Mouse (Mus musculus) intestine, embryonic 16.5 days (tissue): ENCODE measurements around the gene Lgals8. TPM values are rescaled to one million over a fixed set of nuclear protein-coding genes. Genes with fewer than 3 reads are reported as not detected.
"Not testable (repeated sequence)": the region's sequence is repeated elsewhere in the genome, so short reads cannot be mapped to it uniquely, and the experiment has no call there.

Experiments used
- ATAC-seq: fragments of 200-750 bp; cut with Nextera tagmentation; 2 replicates; pipeline ENCODE4 v1.8.0; 2017; ENCODE audit warnings: moderate TSS enrichment, moderate library complexity
- H3K27ac ChIP-seq: fragments of 300-500 bp; sonication (generic); 2 replicates; pipeline ENCODE4 v1.5.1; 2014; ENCODE audit warnings: mild to moderate bottlenecking, low read length
- H3K27me3 ChIP-seq: fragments of 300-500 bp; sonication (generic); replicated peaks from 2 replicates; pipeline ENCODE4 v1.6.1; 2014; ENCODE audit warnings: low read length, control low read depth, mixed read lengths; ENCODE audit not compliant: control insufficient read depth, insufficient read depth
- H3K36me3 ChIP-seq: fragments of 300-500 bp; sonication (generic); 2 replicates; pipeline ENCODE4 v1.6.1; 2014; ENCODE audit warnings: low read length, control low read depth; ENCODE audit not compliant: control insufficient read depth, insufficient read depth
- H3K4me1 ChIP-seq: fragments of 300-500 bp; sonication (generic); 2 replicates; pipeline ENCODE4 v1.6.1; 2014; ENCODE audit warnings: low read length, control low read depth, mixed read lengths; ENCODE audit not compliant: control insufficient read depth, insufficient read depth
- H3K4me2 ChIP-seq: fragments of 300-500 bp; sonication (generic); 2 replicates; pipeline ENCODE4 v1.6.1; 2014; ENCODE audit warnings: low read depth, low read length, control low read depth
- H3K4me3 ChIP-seq: fragments of 300-500 bp; sonication (generic); 2 replicates; pipeline ENCODE4 v1.5.1; 2014; ENCODE audit warnings: mild to moderate bottlenecking, low read length
- H3K9ac ChIP-seq: fragments of 300-500 bp; sonication (generic); 2 replicates; pipeline ENCODE4 v1.6.1; 2014; ENCODE audit warnings: low read depth, low read length
- H3K9me3 ChIP-seq: fragments of 300-500 bp; sonication (generic); 2 replicates; pipeline ENCODE4 v1.6.1; 2016; ENCODE audit warnings: low read length, control low read depth; ENCODE audit not compliant: control insufficient read depth
- WGBS: fragments of 180-500 bp; shearing (Covaris S2); extraction: QIAGEN DNeasy Blood & Tissue Kit; methylation state at CpG from one replicate; pipeline ENCODE4 v1.1.7; 2014; 5-methylcytosine and 5-hydroxymethylcytosine counted together
- polyA plus RNA-seq: library from polyadenylated mRNA; unstranded; fragments of >200 nt; fragmentation: Nextera tagmentation; extraction: Ambion mirVana; gene quantifications from 2 replicates; pipeline ENCODE4 v1.2.1, GENCODE M21; 2015

Gene Lgals8
- polyA plus RNA-seq, 1 experiment from 2014 or later: 39.3 TPM

- ATAC-seq, H3K9ac ChIP-seq, H3K4me1 ChIP-seq, H3K27me3 ChIP-seq, H3K27ac ChIP-seq, H3K36me3 ChIP-seq, H3K4me3 ChIP-seq, H3K4me2 ChIP-seq, H3K9me3 ChIP-seq: not testable (repeated sequence)
- WGBS: 81% methylated on average over 6 of the region's 6 CpGs
Observed at GRCm38 (mm10) chr13:12464159-12464558, 585 bp downstream of the Lgals8 start.

DNA sequence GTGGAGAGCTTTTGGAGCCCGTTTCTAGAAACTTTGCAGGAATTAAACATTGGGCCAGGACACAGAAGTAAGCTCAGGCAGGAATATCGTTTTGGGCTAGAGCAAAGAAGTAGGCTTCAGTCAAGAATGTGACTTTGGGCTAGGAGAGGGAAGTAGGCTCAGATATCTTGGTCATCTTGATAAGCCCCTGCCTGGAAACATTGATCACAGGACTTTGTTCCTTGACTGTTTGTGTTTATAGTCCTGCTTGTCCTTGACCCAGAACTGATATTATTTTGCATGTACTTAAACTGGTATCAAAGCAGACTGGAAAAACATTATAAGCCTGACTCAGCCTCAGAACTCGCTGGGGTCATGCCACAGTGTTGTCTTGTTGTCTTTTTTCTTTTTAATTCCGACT, 2.1 kb downstream of the Lgals8 start:
- Histone ChIP-seq H3K9ac (no peak overlapping the region), H3K27me3 (no peaks in the 10 kb centered on the region), H3K27ac (no peak overlapping the region), H3K4me3 (no peak overlapping the region), H3K4me2 (no peak overlapping the region), H3K4me1 (peaks cover 3% of the 10 kb centered on the region; the same call in 1 of the 2 replicates), H3K36me3 (no peaks in the 10 kb centered on the region), H3K9me3 (no peaks in the 10 kb centered on the region)
- no peak for ATAC-seq
- 76% methylated on average over 4 of the region's 4 CpGs for WGBS

GRCm38 (mm10) chr13:12461730-12462119, 3.0 kb downstream of the Lgals8 start:
- no peaks in the 10 kb centered on the region for H3K9me3 ChIP-seq
- WGBS: 2% methylated on average over 7 of the region's 7 CpGs

DNA sequence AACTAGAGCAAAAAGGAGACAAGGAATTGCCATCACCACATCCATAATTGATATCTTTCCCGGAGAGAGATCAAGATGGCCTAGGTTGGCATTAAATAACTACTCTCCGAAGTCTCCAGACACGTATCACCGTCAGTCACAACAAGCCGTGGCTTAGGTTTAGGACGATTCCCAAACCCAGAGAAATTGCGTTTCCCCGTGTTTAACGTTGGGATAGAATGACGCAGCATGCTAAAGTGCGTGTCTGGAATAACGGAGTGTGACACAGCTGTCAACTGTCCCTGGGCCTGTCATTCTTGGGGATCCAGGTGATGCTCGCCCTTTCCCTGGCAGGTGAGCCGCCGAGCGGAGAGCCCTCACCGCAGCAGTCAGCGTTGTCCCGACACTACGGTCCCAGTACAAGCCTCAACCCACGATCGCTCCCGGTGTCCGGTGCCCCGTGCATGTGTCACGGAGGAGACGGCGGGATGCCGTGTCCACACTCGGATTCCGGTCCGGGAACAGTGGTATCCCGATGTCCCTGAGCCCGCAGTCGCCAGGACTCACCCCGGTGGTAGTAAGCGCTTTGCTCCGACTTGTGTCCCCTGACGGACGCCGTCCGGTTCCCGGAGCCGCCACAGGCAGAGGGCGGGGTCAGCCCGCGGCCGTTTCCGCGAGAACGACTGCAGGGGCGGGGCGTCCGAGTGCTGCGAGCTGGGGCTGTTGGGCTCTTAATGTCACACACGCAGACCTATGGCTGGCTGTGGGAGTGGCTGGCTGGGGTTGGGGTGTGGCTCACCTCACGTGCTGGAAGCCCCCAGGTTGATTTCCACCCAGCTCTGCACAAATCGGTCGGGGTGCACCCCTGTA, 3.6 kb downstream of the Lgals8 start:
- H3K4me3 ChIP-seq: peak overlapping the region; percentile 83
- WGBS: under 1% methylated on average over 59 of the region's 59 CpGs
- H3K27ac ChIP-seq: peak overlapping the region; percentile 93
- H3K9me3 ChIP-seq: no peaks in the 10 kb centered on the region
- peak; percentile 95 for ATAC-seq
- peaks cover 3% of the 10 kb centered on the region; the same call in 1 of the 2 replicates for H3K4me1 ChIP-seq
- no peaks in the 10 kb centered on the region for H3K27me3 ChIP-seq
- no peaks in the 10 kb centered on the region for H3K36me3 ChIP-seq
- H3K9ac ChIP-seq: peak overlapping the region; percentile 86
- peak overlapping the region; percentile 84 for H3K4me2 ChIP-seq

More at GRCm38 (mm10) chr13:12461730-12462119, 3.0 kb downstream of the Lgals8 start:
- peak overlapping the region; percentile 83 for H3K4me3 ChIP-seq
- ATAC-seq: peak; percentile 34
- peak overlapping the region; percentile 84 for H3K4me2 ChIP-seq
- H3K4me1 ChIP-seq: peaks cover 3% of the 10 kb centered on the region; the same call in 1 of the 2 replicates
- H3K36me3 ChIP-seq: no peaks in the 10 kb centered on the region
- no peaks in the 10 kb centered on the region for H3K27me3 ChIP-seq
- H3K9ac ChIP-seq: peak overlapping the region; percentile 86
- peak overlapping the region; percentile 21; the same call in 1 of the 2 replicates for H3K27ac ChIP-seq

DNA sequence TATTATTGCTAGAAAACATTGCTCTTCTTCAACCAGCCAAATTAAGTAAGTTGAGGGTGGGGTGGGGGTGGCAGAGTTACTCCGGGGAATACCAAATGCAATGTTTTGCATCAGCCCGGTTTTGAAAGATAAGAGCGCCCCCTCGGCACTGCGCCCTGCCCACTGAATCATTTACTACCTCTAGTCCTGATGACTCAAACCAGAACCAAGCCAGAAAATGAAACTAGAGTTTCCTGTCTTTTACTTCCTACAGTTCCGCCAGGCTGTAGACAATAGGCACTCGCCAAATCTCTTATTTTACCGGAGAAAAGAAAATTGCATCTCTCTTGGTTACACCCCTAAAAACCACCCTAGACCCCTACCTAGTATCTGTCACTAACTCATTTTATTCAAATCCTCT, 4.3 kb downstream of the Lgals8 start:
- Histone ChIP-seq H3K9ac (peak overlapping the region; percentile 86), H3K4me3 (peak overlapping the region; percentile 83), H3K4me2 (peak overlapping the region; percentile 84), H3K27me3 (no peaks in the 10 kb centered on the region), H3K36me3 (no peaks in the 10 kb centered on the region), H3K4me1 (peaks cover 3% of the 10 kb centered on the region; the same call in 1 of the 2 replicates), H3K27ac (peak overlapping the region; percentile 93), H3K9me3 (no peaks in the 10 kb centered on the region)
- peak; percentile 39 for ATAC-seq
- WGBS: 4% methylated on average over 8 of the region's 8 CpGs

- no peaks in the 10 kb centered on the region for H3K27me3 ChIP-seq
- H3K9ac ChIP-seq: 0 out of 2 replicates have a peak overlapping the region, but pooled peaks have one; percentile 30
- H3K36me3 ChIP-seq: 0 out of 2 replicates have a peak, but pooled peaks cover 6% of the 10 kb centered on the region
- peak; percentile 74 for ATAC-seq
- no peak overlapping the region for H3K4me2 ChIP-seq
- H3K4me3 ChIP-seq: no peak overlapping the region
- H3K4me1 ChIP-seq: peaks cover 3% of the 10 kb centered on the region; the same call in 1 of the 2 replicates
- 64% methylated on average over 7 of the region's 7 CpGs for WGBS
- H3K27ac ChIP-seq: peak overlapping the region; percentile 72
- H3K9me3 ChIP-seq: no peaks in the 10 kb centered on the region
Observed at GRCm38 (mm10) chr13:12456711-12457110, 8.0 kb downstream of the Lgals8 start.

- H3K9ac ChIP-seq: no peak overlapping the region
- WGBS: 83% methylated on average over 7 of the region's 7 CpGs
- no peak overlapping the region for H3K4me3 ChIP-seq
- peaks cover under 1% of the 10 kb centered on the region; the same call in 1 of the 2 replicates for H3K4me1 ChIP-seq
- H3K36me3 ChIP-seq: 0 out of 2 replicates have a peak, but pooled peaks cover 9% of the 10 kb centered on the region
- H3K4me2 ChIP-seq: no peak overlapping the region
- H3K9me3 ChIP-seq: no peaks in the 10 kb centered on the region
- no peak for ATAC-seq
- H3K27me3 ChIP-seq: no peaks in the 10 kb centered on the region
- no peak overlapping the region for H3K27ac ChIP-seq
Observed at GRCm38 (mm10) chr13:12454686-12455390, 9.9 kb downstream of the Lgals8 start.

GRCm38 (mm10) chr13:12453150-12453549, 11.6 kb downstream of the Lgals8 start:
- no peaks in the 10 kb centered on the region for H3K9me3 ChIP-seq
- 0 out of 2 replicates have a peak, but pooled peaks cover 9% of the 10 kb centered on the region for H3K36me3 ChIP-seq
- H3K27me3 ChIP-seq: no peaks in the 10 kb centered on the region
- H3K27ac ChIP-seq: no peak overlapping the region
- no peak overlapping the region for H3K4me2 ChIP-seq
- no peak for ATAC-seq
- H3K9ac ChIP-seq: no peak overlapping the region
- H3K4me1 ChIP-seq: no peaks in the 10 kb centered on the region
- no peak overlapping the region for H3K4me3 ChIP-seq
- WGBS: 87% methylated on average over 14 of the region's 14 CpGs

DNA sequence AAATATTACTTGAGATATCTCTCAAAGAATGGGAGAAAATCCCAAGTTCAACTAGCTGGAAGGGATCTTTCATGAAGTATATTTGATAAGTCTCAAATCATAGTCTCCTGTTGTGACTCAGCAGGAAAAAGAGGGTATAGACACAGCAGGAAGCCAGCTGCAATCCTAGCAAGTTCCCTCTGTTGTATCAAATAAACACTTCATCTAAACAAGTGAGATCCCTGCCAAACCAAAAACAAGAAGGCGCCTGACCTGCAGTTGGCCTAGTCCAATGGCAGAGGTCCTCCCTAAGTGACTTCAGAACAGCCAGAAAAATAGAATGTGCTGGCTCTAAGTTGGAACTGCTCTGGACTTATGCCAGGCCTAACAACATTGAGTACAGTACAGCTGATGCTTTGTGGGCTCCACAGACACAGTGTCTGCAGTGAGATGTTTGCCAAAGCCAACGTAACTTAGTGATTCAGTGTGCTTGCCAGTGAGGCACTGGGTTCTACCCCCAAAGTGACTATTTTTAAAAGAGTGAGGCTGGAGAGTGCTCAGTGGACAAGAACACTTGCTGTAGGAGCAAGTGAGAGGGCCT, 22.6 kb downstream of the Lgals8 start:
- no peak overlapping the region for H3K27ac ChIP-seq
- no peak overlapping the region for H3K9ac ChIP-seq
- peaks cover 4% of the 10 kb centered on the region; the same call in 1 of the 2 replicates for H3K36me3 ChIP-seq
- no peak overlapping the region for H3K4me3 ChIP-seq
- no peak for ATAC-seq
- H3K27me3 ChIP-seq: no peaks in the 10 kb centered on the region
- no peaks in the 10 kb centered on the region for H3K9me3 ChIP-seq
- 62% methylated on average over 2 of the region's 2 CpGs for WGBS
- H3K4me1 ChIP-seq: no peaks in the 10 kb centered on the region
- H3K4me2 ChIP-seq: no peak overlapping the region
